Mouse (Mus musculus) stomach, postnatal 0 days (tissue): ENCODE measurements at regions not wholly inside any gene's neighbourhood (a gene's known extent, or its start where the extent isn't known, plus 50 kb on each side); places are given as distances from the start of the nearest gene placed in this dataset.
A peak's percentile ranks its signal among the peaks of the same experiment; 100 is the strongest.

Experiments used
- ATAC-seq: fragments of 200-750 bp; cut with Nextera tagmentation; 2 replicates; pipeline ENCODE4 v1.8.0; 2017; ENCODE audit not compliant: low FRiP score, low TSS enrichment
- DNase-seq: peaks from one replicate; pipeline ENCODE4 v3.0.0-alpha.2; 2016; ENCODE audit warnings: low spot score
- H3K27ac ChIP-seq: fragments of 300-500 bp; sonication (generic); replicated peaks from 2 replicates; pipeline ENCODE4 v1.5.1; 2014; ENCODE audit warnings: mild to moderate bottlenecking, control low read depth
- H3K27me3 ChIP-seq: fragments of 300-500 bp; sonication (generic); 2 replicates; pipeline ENCODE4 v1.6.1; 2014; ENCODE audit warnings: low read length; ENCODE audit not compliant: control insufficient read depth, insufficient read depth
- H3K36me3 ChIP-seq: fragments of 300-500 bp; sonication (generic); 2 replicates; pipeline ENCODE4 v1.6.1; 2014; ENCODE audit warnings: low read length, mixed read lengths; ENCODE audit not compliant: control insufficient read depth, insufficient read depth
- H3K4me1 ChIP-seq: fragments of 300-500 bp; sonication (generic); replicated peaks from 2 replicates; pipeline ENCODE4 v1.6.1; 2014; ENCODE audit warnings: antibody characterized with exemption; ENCODE audit not compliant: control insufficient read depth, insufficient read depth
- H3K4me2 ChIP-seq: fragments of 300-500 bp; sonication (generic); replicated peaks from 2 replicates; pipeline ENCODE4 v1.6.1; 2014; ENCODE audit warnings: low read depth, mild to moderate bottlenecking, control low read depth, moderate library complexity
- H3K4me3 ChIP-seq: fragments of 300-500 bp; sonication (generic); 2 replicates; pipeline ENCODE4 v1.5.1; 2014; ENCODE audit warnings: low read depth, low read length, control low read depth
- H3K9ac ChIP-seq: fragments of 300-500 bp; sonication (generic); 2 replicates; pipeline ENCODE4 v1.6.1; 2014; ENCODE audit warnings: mild to moderate bottlenecking, low read length, control low read depth, mixed read lengths
- H3K9me3 ChIP-seq: fragments of 300-500 bp; sonication (generic); 2 replicates; pipeline ENCODE4 v1.6.1; 2016; ENCODE audit warnings: low read length; ENCODE audit not compliant: control insufficient read depth
- CTCF ChIP-seq: IDR thresholded peaks from 2 replicates; pipeline ENCODE4 v1.5.1; 2016; ENCODE audit warnings: antibody characterized with exemption, low read depth, mild to moderate bottlenecking, moderate library complexity
- EP300 ChIP-seq: optimal IDR thresholded peaks from 2 replicates; pipeline ENCODE3; 2016; ENCODE audit warnings: antibody characterized with exemption
- WGBS: fragments of 180-500 bp; shearing (Covaris S2); extraction: QIAGEN DNeasy Blood & Tissue Kit; methylation state at CpG from one replicate; pipeline ENCODE4 v1.1.7; 2014; 5-methylcytosine and 5-hydroxymethylcytosine counted together

- H3K27me3 ChIP-seq, result no peaks in the 10 kb centered on the region
- H3K4me3 ChIP-seq, result no peak overlapping the region
- ATAC-seq, result no peak
- H3K9me3 ChIP-seq, result no peaks in the 10 kb centered on the region
- no peak overlapping the region for H3K27ac ChIP-seq
- H3K9ac ChIP-seq, result no peak overlapping the region
- H3K4me1 ChIP-seq, result no peaks in the 10 kb centered on the region
- no peak overlapping the region for H3K4me2 ChIP-seq
- TF ChIP-seq EP300, result no peak
- no peak for TF ChIP-seq CTCF
- WGBS, result 74% methylated on average over 11 of the region's 11 CpGs
- no peak for DNase-seq
- no peaks in the 10 kb centered on the region for H3K36me3 ChIP-seq
Observed at GRCm38 (mm10) chr3:41290535-41291307, 207.9 kb upstream of the Pgrmc2 start.

- H3K4me3 ChIP-seq, result no peak overlapping the region
- 84% methylated on average over 4 of the region's 4 CpGs for WGBS
- 0 out of 2 replicates have a peak, but pooled peaks cover 2% of the 10 kb centered on the region for H3K4me1 ChIP-seq
- ATAC-seq, result no peak
- TF ChIP-seq CTCF (no peak), EP300 (no peak)
- DNase-seq, result no peak
- no peaks in the 10 kb centered on the region for H3K36me3 ChIP-seq
- H3K27ac ChIP-seq, result no peak overlapping the region
- H3K4me2 ChIP-seq, result no peak overlapping the region
- no peaks in the 10 kb centered on the region for H3K27me3 ChIP-seq
- no peaks in the 10 kb centered on the region for H3K9me3 ChIP-seq
- no peak overlapping the region for H3K9ac ChIP-seq
Observed at GRCm38 (mm10) chr3:41288735-41289134, 205.9 kb upstream of the Pgrmc2 start.

GRCm38 (mm10) chr3:41288066-41288465, 205.2 kb upstream of the Pgrmc2 start:
- no peak for ATAC-seq
- no peak for TF ChIP-seq CTCF
- no peak for TF ChIP-seq EP300
- Histone ChIP-seq H3K4me2 (no peak overlapping the region), H3K9ac (no peak overlapping the region), H3K4me1 (0 out of 2 replicates have a peak, but pooled peaks cover 4% of the 10 kb centered on the region), H3K4me3 (no peak overlapping the region), H3K27me3 (no peaks in the 10 kb centered on the region), H3K27ac (no peak overlapping the region), H3K36me3 (no peaks in the 10 kb centered on the region), H3K9me3 (no peaks in the 10 kb centered on the region)
- 79% methylated on average over 4 of the region's 4 CpGs for WGBS
- no peak for DNase-seq

GRCm38 (mm10) chr3:41285336-41285735, 202.5 kb upstream of the Pgrmc2 start:
- WGBS, result 48% methylated on average over 5 of the region's 5 CpGs
- no peak for TF ChIP-seq EP300
- no peak for TF ChIP-seq CTCF
- H3K27ac ChIP-seq, result peak overlapping the region; percentile 58
- no peak for DNase-seq
- no peak overlapping the region; the same call in 1 of the 2 replicates for H3K4me2 ChIP-seq
- H3K4me1 ChIP-seq, result 0 out of 2 replicates have a peak, but pooled peaks cover 4% of the 10 kb centered on the region
- no peaks in the 10 kb centered on the region for H3K27me3 ChIP-seq
- no peaks in the 10 kb centered on the region for H3K9me3 ChIP-seq
- no peak overlapping the region for H3K9ac ChIP-seq
- ATAC-seq, result 0 out of 2 replicates have a peak, but pooled peaks have one; percentile 38
- no peaks in the 10 kb centered on the region for H3K36me3 ChIP-seq
- H3K4me3 ChIP-seq, result no peak overlapping the region

- Histone ChIP-seq H3K27ac (peak overlapping the region; percentile 58), H3K4me2 (no peak overlapping the region; the same call in 1 of the 2 replicates), H3K9me3 (no peaks in the 10 kb centered on the region), H3K4me1 (0 out of 2 replicates have a peak, but pooled peaks cover 4% of the 10 kb centered on the region), H3K9ac (no peak overlapping the region), H3K4me3 (no peak overlapping the region), H3K27me3 (no peaks in the 10 kb centered on the region), H3K36me3 (no peaks in the 10 kb centered on the region)
- no peak for TF ChIP-seq CTCF
- no peak for TF ChIP-seq EP300
- peak; percentile 89 for ATAC-seq
- WGBS, result 9% methylated on average over 13 of the region's 13 CpGs
- DNase-seq, result peak; percentile 36
Observed at GRCm38 (mm10) chr3:41284897-41285296, 202.1 kb upstream of the Pgrmc2 start.

GRCm38 (mm10) chr3:41282431-41283037, 199.7 kb upstream of the Pgrmc2 start:
- ATAC-seq (peak; percentile 64; the same call in 1 of the 2 replicates), DNase-seq (no peak)
- Histone ChIP-seq H3K36me3 (no peaks in the 10 kb centered on the region), H3K27me3 (no peaks in the 10 kb centered on the region), H3K9ac (no peak overlapping the region), H3K4me2 (no peak overlapping the region), H3K4me1 (0 out of 2 replicates have a peak, but pooled peaks cover 4% of the 10 kb centered on the region), H3K27ac (no peak overlapping the region), H3K9me3 (no peaks in the 10 kb centered on the region), H3K4me3 (no peak overlapping the region)
- WGBS, result 44% methylated on average over 8 of the region's 8 CpGs
- TF ChIP-seq EP300, result no peak
- TF ChIP-seq CTCF, result no peak
